Mouse (Mus musculus) hindbrain, embryonic 16.5 days (tissue): ENCODE measurements around the gene Arhgef12. TPM values are rescaled to one million over a fixed set of nuclear protein-coding genes. Genes with fewer than 3 reads are reported as not detected.
A peak's percentile ranks its signal among the peaks of the same experiment; 100 is the strongest.
"Not testable (repeated sequence)": the region's sequence is repeated elsewhere in the genome, so short reads cannot be mapped to it uniquely, and the experiment has no call there.

ENCODE experiments used
- ATAC-seq: fragments of 200-750 bp; cut with Nextera tagmentation; 2 replicates; pipeline ENCODE4 v1.8.0; 2017; ENCODE audit warnings: moderate TSS enrichment, moderate library complexity
- H3K27ac ChIP-seq: fragments of 300-500 bp; sonication (generic); 2 replicates; pipeline ENCODE4 v1.5.1; 2014; ENCODE audit warnings: low read depth, mild to moderate bottlenecking, control low read depth, low read length, moderate library complexity
- H3K27me3 ChIP-seq: fragments of 300-500 bp; sonication (generic); replicated peaks from 2 replicates; pipeline ENCODE4 v1.6.1; 2014; ENCODE audit warnings: low read length; ENCODE audit not compliant: control insufficient read depth, insufficient read depth
- H3K36me3 ChIP-seq: fragments of 300-500 bp; sonication (generic); 2 replicates; pipeline ENCODE4 v1.6.1; 2014; ENCODE audit warnings: mild to moderate bottlenecking, low read length, moderate library complexity, mixed read lengths; ENCODE audit not compliant: control insufficient read depth, insufficient read depth
- H3K4me1 ChIP-seq: fragments of 300-500 bp; sonication (generic); 2 replicates; pipeline ENCODE4 v1.6.1; 2014; ENCODE audit warnings: low read depth, low read length; ENCODE audit not compliant: control insufficient read depth, insufficient read depth
- H3K4me2 ChIP-seq: fragments of 300-500 bp; sonication (generic); 2 replicates; pipeline ENCODE4 v1.6.1; 2014; ENCODE audit warnings: mild to moderate bottlenecking, low read length, control low read depth, moderate library complexity
- H3K4me3 ChIP-seq: fragments of 300-500 bp; sonication (generic); 2 replicates; pipeline ENCODE4 v1.5.1; 2014; ENCODE audit warnings: mild to moderate bottlenecking, low read length, control low read depth, moderate library complexity
- H3K9ac ChIP-seq: fragments of 300-500 bp; sonication (generic); 2 replicates; pipeline ENCODE4 v1.6.1; 2014; ENCODE audit warnings: low read depth, mild to moderate bottlenecking, control low read depth, low read length, moderate library complexity
- H3K9me3 ChIP-seq: fragments of 300-500 bp; sonication (generic); 2 replicates; pipeline ENCODE4 v1.6.1; 2014; ENCODE audit warnings: mild to moderate bottlenecking, low read length, moderate library complexity; ENCODE audit not compliant: control insufficient read depth
- WGBS: fragments of 180-500 bp; shearing (Covaris S2); extraction: QIAGEN DNeasy Blood & Tissue Kit; methylation state at CpG from one replicate; pipeline ENCODE4 v1.1.7; 2014; 5-methylcytosine and 5-hydroxymethylcytosine counted together
- polyA plus RNA-seq: library from polyadenylated mRNA; unstranded; fragments of >200 nt; fragmentation: Nextera tagmentation; extraction: Ambion mirVana; gene quantifications from 2 replicates; pipeline ENCODE4 v1.2.1, GENCODE M21; 2015

Arhgef12 gene
- polyA plus RNA-seq, 1 experiment from 2014 or later, result 17.9 TPM

DNA sequence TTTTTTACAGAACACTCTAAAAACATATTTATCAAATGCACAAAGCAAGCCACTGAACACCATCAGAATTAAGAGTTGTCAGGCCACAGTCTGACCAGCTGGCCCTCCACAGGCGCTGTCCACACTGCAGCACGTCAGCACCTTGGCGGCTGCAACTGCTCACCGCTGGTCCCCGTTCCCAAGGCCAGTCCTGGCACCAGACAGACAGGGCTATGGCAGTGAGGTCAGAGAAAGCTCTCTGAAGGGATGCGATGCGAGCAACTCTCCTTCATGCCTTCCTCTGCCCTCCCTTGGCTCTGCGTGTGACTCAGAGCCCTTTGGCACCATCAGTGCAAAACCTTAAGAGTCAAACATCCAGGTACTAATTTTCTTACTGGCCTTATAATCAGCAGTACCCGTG is 139.3 kb downstream of the Arhgef12 start:
- no peak overlapping the region for H3K4me2 ChIP-seq
- H3K27me3 ChIP-seq, result no peaks in the 10 kb centered on the region
- ATAC-seq, result no peak
- no peak overlapping the region for H3K4me3 ChIP-seq
- WGBS, result 78% methylated on average over 9 of the region's 9 CpGs
- H3K27ac ChIP-seq, result no peak overlapping the region
- H3K9ac ChIP-seq, result no peak overlapping the region
- no peaks in the 10 kb centered on the region for H3K4me1 ChIP-seq
- H3K9me3 ChIP-seq, result no peaks in the 10 kb centered on the region
- peaks cover 40% of the 10 kb centered on the region for H3K36me3 ChIP-seq

DNA sequence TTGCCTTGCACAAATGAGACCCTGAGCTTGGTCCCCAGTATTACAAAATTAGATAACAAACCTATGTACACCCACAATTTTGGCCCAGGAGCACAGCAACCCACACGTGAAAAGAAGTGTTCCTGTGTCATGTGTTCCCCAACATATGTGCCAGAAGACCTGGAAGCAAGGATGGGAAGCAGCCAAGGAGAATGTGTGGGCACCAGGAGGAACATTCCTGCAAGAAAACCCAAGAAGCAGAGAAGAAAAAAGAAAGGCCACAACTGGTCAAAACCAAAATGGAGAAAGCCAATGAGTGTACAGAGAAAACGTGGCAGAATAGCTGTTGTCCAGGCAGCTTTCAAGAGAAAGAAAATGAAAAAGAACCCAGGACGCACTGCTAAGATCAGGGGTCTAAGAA is 142.2 kb downstream of the Arhgef12 start:
- H3K27ac ChIP-seq, H3K27me3 ChIP-seq, H3K4me1 ChIP-seq, H3K4me3 ChIP-seq, H3K9me3 ChIP-seq, H3K4me2 ChIP-seq, ATAC-seq, H3K9ac ChIP-seq: not testable (repeated sequence)
- 94% methylated on average over 3 of the region's 3 CpGs for WGBS
- H3K36me3 ChIP-seq, result peaks cover 19% of the 10 kb centered on the region

DNA sequence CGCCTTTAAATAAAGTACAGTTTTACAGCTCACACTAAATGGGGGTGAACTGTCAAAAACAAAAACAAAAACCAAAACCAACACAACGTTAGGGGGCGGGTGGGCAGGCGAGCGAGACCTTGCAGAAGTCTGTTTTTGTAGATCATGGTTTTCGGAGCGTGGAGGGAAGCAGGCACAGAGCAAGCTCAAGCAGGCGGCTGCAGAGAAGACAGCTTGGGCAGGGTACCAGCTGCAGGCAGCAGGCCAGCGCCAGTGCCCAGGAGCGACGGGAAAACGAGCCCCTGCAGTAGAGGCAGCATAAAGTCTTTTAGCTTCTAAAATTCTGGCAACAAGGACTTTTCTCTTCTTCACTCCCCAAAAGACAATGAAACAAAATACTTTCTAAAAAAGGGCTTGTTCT is 142.7 kb downstream of the Arhgef12 start:
- no peak overlapping the region for H3K27ac ChIP-seq

DNA sequence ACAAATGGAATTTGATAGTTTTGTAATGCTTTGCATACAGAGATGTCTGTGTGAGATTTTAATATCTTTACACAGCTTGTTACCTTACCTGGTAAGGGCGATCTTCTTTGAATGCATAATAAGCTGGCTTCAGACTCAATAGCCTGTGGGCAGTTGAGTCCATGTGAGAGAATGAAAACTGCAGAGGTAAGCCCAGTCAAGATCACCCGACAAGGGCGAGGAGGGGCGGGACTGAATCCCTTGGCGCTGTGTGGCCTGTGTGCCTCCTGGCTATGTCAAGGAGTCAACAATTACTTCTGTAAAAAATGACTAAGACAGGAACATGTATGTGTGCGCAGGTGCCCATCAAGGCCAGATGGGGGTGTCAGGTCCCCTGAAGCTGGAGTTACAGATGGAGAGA is 144.5 kb downstream of the Arhgef12 start:
- Histone ChIP-seq H3K27ac (no peak overlapping the region), H3K9me3 (no peaks in the 10 kb centered on the region), H3K4me3 (no peak overlapping the region), H3K27me3 (no peaks in the 10 kb centered on the region), H3K36me3 (peaks cover 6% of the 10 kb centered on the region; the same call in 1 of the 2 replicates), H3K4me2 (no peak overlapping the region), H3K9ac (no peak overlapping the region), H3K4me1 (peaks cover 4% of the 10 kb centered on the region; the same call in 1 of the 2 replicates)
- 74% methylated on average over 6 of the region's 6 CpGs for WGBS
- 0 out of 2 replicates have a peak, but pooled peaks have one; percentile 10 for ATAC-seq

More for the DNA sequence above, 142.7 kb downstream of the Arhgef12 start:
- Histone ChIP-seq H3K9ac (no peak overlapping the region), H3K9me3 (no peaks in the 10 kb centered on the region), H3K4me1 (no peaks in the 10 kb centered on the region), H3K4me2 (no peak overlapping the region), H3K36me3 (peaks cover 17% of the 10 kb centered on the region), H3K4me3 (no peak overlapping the region), H3K27me3 (no peaks in the 10 kb centered on the region)
- peak; percentile 58; the same call in 1 of the 2 replicates for ATAC-seq
- 68% methylated on average over 12 of the region's 12 CpGs for WGBS

DNA sequence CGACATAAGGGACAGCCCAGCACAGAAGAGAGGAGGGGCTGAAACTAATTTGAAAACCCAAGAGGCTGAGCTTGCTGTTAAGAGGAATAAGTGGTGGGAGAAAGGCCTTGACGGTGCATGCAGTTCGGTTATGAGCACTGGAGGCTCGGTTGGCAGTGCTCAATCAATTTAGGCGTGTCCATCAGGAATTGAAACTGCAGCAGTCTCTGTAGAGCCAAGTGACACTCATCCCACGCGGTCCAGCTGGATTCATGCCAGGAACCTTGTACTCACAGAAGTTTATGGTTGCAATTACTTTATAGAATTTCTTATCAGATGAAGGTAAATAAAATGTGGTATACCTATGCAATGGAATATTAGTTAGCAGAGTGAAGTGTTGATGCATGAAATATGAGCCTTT is 148.6 kb downstream of the Arhgef12 start:
- peaks cover 7% of the 10 kb centered on the region for H3K4me1 ChIP-seq
- no peak for ATAC-seq
- WGBS, result 46% methylated on average over 7 of the region's 7 CpGs
- H3K9me3 ChIP-seq, result peaks cover 3% of the 10 kb centered on the region; the same call in 1 of the 2 replicates
- no peaks in the 10 kb centered on the region for H3K36me3 ChIP-seq
- no peak overlapping the region for H3K4me2 ChIP-seq
- no peaks in the 10 kb centered on the region for H3K27me3 ChIP-seq
- H3K27ac ChIP-seq, result no peak overlapping the region
- H3K4me3 ChIP-seq, result no peak overlapping the region
- H3K9ac ChIP-seq, result no peak overlapping the region

DNA sequence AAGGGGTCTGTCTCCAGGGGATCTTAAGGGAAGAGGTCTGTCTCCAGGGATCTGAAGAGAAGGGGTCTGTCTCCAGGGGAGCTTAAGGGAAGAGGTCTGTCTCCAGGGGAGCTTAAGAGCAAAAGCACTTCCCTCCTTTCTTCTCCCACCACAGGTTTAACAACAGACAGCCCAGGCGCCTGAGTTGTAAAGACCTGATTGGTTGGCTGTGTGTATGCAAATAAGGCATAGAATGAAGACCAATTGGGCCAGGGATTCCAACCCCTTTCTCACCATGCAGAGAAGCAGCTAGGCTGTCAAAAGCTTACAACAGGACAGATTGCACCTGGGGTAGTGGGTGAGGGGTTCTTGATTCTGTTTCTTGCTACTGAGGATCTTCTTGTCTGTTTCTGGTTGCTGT is 158.7 kb downstream of the Arhgef12 start:
- Histone ChIP-seq H3K4me1 (peaks cover under 1% of the 10 kb centered on the region; the same call in 1 of the 2 replicates), H3K4me2 (no peak overlapping the region), H3K27me3 (no peaks in the 10 kb centered on the region), H3K27ac (no peak overlapping the region), H3K9ac (no peak overlapping the region), H3K36me3 (no peaks in the 10 kb centered on the region), H3K4me3 (no peak overlapping the region), H3K9me3 (no peaks in the 10 kb centered on the region)
- WGBS, result 71% methylated on average over 1 of the region's 1 CpGs
- ATAC-seq, result no peak

DNA sequence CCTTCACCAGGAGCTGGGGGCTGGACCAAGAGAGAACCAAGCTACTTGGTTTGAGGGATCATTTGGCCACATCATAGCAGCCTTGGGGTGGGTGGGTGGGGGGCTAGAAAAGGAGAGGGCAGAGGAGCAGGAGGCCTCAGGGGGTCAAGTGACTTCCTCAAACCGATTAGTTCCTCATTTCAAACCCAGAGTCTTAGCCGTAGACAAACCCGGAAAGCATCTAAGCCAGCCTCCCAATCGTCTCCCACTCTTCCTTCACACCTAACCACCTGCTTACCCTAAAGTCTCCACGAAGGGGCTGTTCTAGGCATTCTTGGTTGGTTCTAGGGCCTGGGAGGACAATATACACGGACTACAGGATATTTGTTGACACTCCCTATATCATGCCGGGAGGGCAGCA is 161.9 kb downstream of the Arhgef12 start:
- Histone ChIP-seq H3K27me3 (no peaks in the 10 kb centered on the region), H3K9me3 (no peaks in the 10 kb centered on the region), H3K4me3 (no peak overlapping the region), H3K4me2 (no peak overlapping the region), H3K4me1 (peaks cover 8% of the 10 kb centered on the region), H3K9ac (no peak overlapping the region), H3K36me3 (no peaks in the 10 kb centered on the region), H3K27ac (no peak overlapping the region)
- 74% methylated on average over 7 of the region's 7 CpGs for WGBS
- peak; percentile 16; the same call in 1 of the 2 replicates for ATAC-seq

DNA sequence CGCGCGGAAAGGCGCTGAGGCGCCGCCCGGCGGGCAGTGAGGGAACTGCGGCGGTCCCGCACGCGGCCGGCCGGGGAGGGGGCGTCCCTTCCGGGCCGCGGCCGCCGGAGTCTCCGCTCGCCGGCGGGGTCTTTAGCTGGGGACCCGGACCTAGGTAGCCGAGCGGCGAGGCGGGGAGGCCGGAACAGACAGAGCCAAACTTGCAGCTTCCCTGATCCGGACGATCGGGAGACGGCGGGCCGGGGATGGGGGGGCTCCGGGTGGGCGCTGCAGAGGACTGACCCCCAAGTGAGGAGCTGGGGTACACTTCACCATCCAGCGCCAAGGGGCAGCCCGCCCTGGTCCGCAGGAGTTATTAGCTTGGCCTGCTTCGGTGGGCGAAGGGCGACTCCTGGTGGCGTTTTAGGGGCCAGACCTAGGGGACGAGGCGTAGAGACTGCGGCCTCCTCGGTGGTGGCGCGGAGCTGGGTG is 162.5 kb downstream of the Arhgef12 start:
- peak overlapping the region; percentile 83 for H3K27ac ChIP-seq
- no peaks in the 10 kb centered on the region for H3K36me3 ChIP-seq
- peaks cover 8% of the 10 kb centered on the region for H3K4me1 ChIP-seq
- peak; percentile 93 for ATAC-seq
- H3K4me3 ChIP-seq, result peak overlapping the region; percentile 82
- no peaks in the 10 kb centered on the region for H3K9me3 ChIP-seq
- peak overlapping the region; percentile 76 for H3K4me2 ChIP-seq
- H3K27me3 ChIP-seq, result no peaks in the 10 kb centered on the region
- H3K9ac ChIP-seq, result peak overlapping the region; percentile 92
- under 1% methylated on average over 46 of the region's 52 CpGs for WGBS

DNA sequence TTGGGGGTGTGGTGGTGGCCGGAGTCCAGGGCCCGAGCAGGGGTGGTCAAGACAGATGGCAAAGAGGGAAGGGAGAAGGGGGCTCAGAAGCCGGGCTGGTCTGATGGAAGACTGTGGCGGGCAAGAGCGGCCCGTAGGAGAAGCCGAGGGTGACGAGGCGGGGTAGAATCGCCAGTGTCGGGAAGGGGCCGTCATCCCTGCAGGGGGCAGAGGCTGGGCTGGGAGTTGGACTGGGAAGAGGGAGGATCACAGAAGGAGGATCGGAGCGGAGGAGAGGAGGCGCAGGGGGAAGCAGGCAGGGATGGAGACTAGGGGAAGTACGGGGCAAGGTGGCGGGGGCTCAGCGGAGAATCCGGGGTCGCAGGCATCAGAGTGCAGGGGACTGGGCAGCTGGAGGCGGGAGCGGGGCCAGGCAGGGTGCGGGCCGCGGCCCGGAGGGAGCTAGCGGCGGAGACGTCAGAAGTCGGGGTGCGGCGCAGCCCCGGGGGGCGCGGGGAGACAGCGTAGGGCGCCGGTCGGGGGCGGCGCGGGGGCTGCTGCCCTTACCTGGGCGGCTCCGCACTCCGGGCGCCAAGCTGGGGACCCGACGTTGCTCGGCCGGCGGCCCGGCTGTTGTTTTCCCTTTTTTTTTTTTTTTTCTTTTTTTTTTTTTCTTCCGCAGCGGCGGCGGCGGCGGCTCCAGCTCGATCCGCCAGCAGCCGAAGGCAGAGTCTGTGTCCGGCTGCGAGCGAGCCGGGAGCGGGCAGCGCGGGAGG is 163.1 kb downstream of the Arhgef12 start, which contains the start of gene Grik4:
Grik4 (minus strand) TSS at position 713 of the 755 bp plus-strand sequence.
- peak within 1 kb of the TSS; percentile 92 for H3K9ac ChIP-seq
- H3K27ac ChIP-seq, result peak within 1 kb of the TSS; percentile 83
- ATAC-seq, result peak; percentile 85
- peak within 1 kb of the TSS; percentile 76 for H3K4me2 ChIP-seq
- no peaks in the 10 kb centered on the region for H3K36me3 ChIP-seq
- H3K4me3 ChIP-seq, result peak within 1 kb of the TSS; percentile 82
- peaks cover 8% of the 10 kb centered on the region for H3K4me1 ChIP-seq
- H3K9me3 ChIP-seq, result no peaks in the 10 kb centered on the region
- H3K27me3 ChIP-seq, result no peaks in the 10 kb centered on the region
- under 1% methylated on average over 60 of the region's 68 CpGs for WGBS
